Mouse (Mus musculus): ENCODE results near the gene Jchain.

Jchain gene

GRCm38 (mm10) chr5:88530908-88531307, 3.2 kb upstream of the Jchain start:
- DNase-seq (ENCODE audit: low read depth, low spot score), result no peak

GRCm38 (mm10) chr5:88519232-88519631, 8.5 kb downstream of the Jchain start:
- peak; percentile 76 for DNase-seq (ENCODE audit: low read depth, low spot score)

- DNase-seq (ENCODE audit: low read depth, low spot score), result no peak
These were observed 18.7 kb downstream of the Jchain start for GRCm38 (mm10) chr5:88508990-88509389.

GRCm38 (mm10) chr5:88508555-88508954, 19.1 kb downstream of the Jchain start:
- peak; percentile 3 for DNase-seq (ENCODE audit: low read depth, low spot score)

- DNase-seq (ENCODE audit: low read depth, low spot score), result peak; percentile 30
These were observed 27.9 kb downstream of the Jchain start for GRCm38 (mm10) chr5:88499781-88500180.

GRCm38 (mm10) chr5:88491111-88491510, 36.6 kb downstream of the Jchain start:
- no peak for DNase-seq (ENCODE audit: low read depth, low spot score)

- DNase-seq (ENCODE audit: low read depth, low spot score), result peak; percentile 5
These were observed 38.7 kb downstream of the Jchain start for GRCm38 (mm10) chr5:88489004-88489403.

GRCm38 (mm10) chr5:88487675-88488074, 40.0 kb downstream of the Jchain start, which contains the start of gene Enam:
Gene Enam, plus strand, starts transcription at chr5:88487975.
- no peak for DNase-seq (ENCODE audit: low read depth, low spot score)

All from CD4-positive, CD25-positive, alpha-beta regulatory T cell, adult 2 months (primary cell).